Mouse (Mus musculus): ENCODE data around the gene Robo4.

DNA sequence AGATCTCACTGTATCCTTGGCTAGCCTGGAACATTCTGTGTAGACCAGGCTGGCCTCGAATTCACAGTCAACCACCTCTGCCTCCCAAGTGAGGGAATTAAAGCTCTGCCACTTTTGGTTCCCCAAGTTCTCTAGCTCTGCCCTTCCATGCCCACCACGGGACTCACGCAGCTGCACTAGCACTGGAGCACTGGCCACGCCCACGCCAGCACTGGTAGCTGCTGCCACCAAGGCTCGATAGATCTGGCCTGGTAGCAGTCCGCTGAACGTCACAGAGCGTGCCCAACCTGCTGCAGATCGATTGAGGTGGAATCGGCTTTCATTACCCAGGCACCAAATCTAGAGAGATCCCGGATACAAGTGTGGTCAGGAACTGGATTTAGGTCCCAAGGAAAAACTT, 19.5 kb downstream of the Robo4 start:
- no peak for TF ChIP-seq KAT2A (IDR thresholded peaks at IDR 0.05; ENCODE audit: insufficient replicate concordance, low read length)
- TF ChIP-seq CTCF (conservative IDR thresholded peaks at IDR 0.05 in 1 of 2, IDR thresholded peaks at IDR 0.05 in 1 of 2; ENCODE audit: low read depth in 2 of 2, low read length in 2 of 2): no peak
- no peak for TF ChIP-seq ZC3H11A (IDR thresholded peaks at IDR 0.05; ENCODE audit: low read depth, low read length)
- no peak for TF ChIP-seq TBP (conservative IDR thresholded peaks at IDR 0.05; ENCODE audit: low read depth, low read length)
- no peak for TF ChIP-seq EP300 (IDR thresholded peaks at IDR 0.05; ENCODE audit: low read length)
- no peak for TF ChIP-seq IRF4 (IDR thresholded peaks at IDR 0.05; ENCODE audit: low read depth, low read length)
- TF ChIP-seq USF2 (conservative IDR thresholded peaks at IDR 0.05; ENCODE audit: low read depth, low read length): no peak
- TF ChIP-seq POLR2A (IDR thresholded peaks at IDR 0.05; ENCODE audit: low read depth, low read length): no peak
- TF ChIP-seq CHD2 (IDR thresholded peaks at IDR 0.05; ENCODE audit: low read length): no peak
- TF ChIP-seq USF1 (IDR thresholded peaks at IDR 0.05; ENCODE audit: low read depth, low read length): no peak
- no peak for TF ChIP-seq ZMIZ1 (IDR thresholded peaks at IDR 0.05; ENCODE audit: low read depth, low read length)
- TF ChIP-seq ELF1 (IDR thresholded peaks at IDR 0.05; ENCODE audit: low read depth, low read length): no peak
- TF ChIP-seq RAD21 (IDR thresholded peaks at IDR 0.05; ENCODE audit: low read depth, low read length): no peak
- no peak for TF ChIP-seq SIN3A (IDR thresholded peaks at IDR 0.05; ENCODE audit: low read length)

Data from CH12.LX (cell line).